Mouse (Mus musculus) adrenal gland, postnatal 36 days (tissue): ENCODE data around the gene Tmem50a. TPM values are rescaled to one million over a fixed set of nuclear protein-coding genes. Genes with fewer than 3 reads are reported as not detected.
A peak's percentile ranks its signal among the peaks of the same experiment; 100 is the strongest.

ENCODE experiments used
- DNase-seq, 2 experiments: peaks; one replicate each; pipeline ENCODE4 v3.0.0; 2021; ENCODE audit warnings: mixed read lengths in 1 of 2
- total RNA-seq, 2 experiments: library from RNA; stranded (reverse); gene quantifications; 2 replicates each; pipeline ENCODE4 v1.2.3; 2021

Gene Tmem50a
- total RNA-seq, 2 experiments from 2014 or later = 229 to 405 TPM

DNA sequence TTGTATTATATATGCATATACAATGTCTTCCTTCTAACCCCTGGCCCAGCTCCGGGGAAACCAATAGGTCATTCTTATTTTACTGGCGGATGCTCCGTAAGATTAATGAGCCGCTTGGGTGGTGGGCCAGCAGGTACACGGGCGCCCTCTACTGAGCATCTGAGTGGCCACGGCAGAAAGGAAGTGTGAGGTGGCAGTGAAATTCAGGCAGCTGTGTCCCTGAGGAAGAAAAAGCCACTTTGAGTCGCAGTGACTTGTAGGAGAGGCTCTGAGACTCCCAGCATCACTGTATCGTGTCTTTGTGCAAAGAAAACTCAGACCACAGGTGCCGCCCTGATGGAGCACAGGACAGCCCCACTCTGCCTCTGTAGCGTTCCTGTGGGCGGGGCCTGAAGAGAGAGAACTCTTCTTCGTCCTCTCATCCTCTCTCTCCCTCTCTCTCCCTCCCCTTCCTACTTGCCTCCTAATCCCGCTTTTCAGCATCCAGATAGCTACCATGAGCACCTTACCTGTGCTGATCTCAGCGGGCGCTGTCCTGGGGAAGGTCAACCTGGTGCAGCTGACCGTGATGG, 35.3 kb downstream of the Tmem50a start:
- DNase-seq = peak; percentile 72 to 84

DNA sequence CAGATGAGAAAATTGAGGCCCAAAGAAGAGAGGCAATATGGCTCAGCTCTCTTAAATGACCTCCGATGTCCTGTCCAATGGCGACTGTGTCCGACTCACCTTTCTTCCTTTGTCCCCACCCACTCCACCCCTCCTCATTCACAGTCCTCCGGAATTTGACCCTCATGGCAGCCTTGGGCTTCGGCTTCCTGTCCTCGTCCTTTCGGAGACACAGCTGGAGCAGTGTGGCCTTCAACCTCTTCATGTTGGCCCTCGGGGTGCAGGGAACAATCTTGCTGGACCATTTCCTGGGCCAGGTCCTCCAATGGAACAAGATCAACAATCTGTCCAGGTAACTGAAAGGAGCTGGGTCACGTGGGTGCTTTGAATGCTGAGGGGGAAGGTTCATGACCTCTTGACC, 38.7 kb downstream of the Tmem50a start:
- peak in 1 of 2 experiments; percentile 22 for DNase-seq

DNA sequence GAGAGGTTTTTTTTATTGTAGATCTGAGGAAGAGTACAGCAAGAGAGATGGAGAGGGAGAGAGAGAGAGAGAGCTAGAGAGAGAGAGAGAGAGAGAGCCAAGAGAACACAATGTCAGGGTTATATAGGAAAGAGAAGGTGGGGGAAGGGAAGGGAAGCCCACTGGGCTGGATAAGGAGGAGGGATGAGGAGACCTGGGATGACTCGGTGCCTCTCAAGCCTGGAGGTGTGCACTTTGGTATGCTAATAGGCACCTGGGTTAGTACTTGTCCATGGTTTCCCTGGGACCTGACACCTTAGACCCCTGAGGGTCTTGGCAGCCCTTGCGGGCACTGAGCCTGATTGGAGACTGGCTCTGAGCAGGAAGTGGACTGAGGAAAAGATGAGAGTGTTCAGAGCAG, 42.9 kb downstream of the Tmem50a start:
- no peak for DNase-seq

DNA sequence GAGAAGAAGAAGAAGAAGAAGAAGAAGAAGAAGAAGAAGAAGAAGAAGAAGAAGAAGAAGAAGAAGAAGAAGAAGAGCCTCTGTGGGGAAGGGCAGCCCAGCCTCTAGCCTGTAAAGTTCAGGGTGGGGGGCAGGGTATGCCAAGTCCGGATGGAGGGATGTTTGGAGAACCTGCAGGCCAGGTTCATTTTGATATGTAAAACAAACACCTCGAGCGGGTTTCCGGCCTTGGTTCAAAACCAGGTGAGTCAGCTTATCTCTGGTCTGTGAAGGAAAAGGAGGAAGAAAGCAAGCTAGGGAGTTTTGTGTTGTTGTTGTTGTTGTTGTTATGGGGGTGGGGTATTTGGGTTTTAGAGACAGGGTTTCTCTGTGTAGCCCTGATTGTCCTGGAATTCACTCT, 43.3 kb downstream of the Tmem50a start:
- no peak for DNase-seq

DNA sequence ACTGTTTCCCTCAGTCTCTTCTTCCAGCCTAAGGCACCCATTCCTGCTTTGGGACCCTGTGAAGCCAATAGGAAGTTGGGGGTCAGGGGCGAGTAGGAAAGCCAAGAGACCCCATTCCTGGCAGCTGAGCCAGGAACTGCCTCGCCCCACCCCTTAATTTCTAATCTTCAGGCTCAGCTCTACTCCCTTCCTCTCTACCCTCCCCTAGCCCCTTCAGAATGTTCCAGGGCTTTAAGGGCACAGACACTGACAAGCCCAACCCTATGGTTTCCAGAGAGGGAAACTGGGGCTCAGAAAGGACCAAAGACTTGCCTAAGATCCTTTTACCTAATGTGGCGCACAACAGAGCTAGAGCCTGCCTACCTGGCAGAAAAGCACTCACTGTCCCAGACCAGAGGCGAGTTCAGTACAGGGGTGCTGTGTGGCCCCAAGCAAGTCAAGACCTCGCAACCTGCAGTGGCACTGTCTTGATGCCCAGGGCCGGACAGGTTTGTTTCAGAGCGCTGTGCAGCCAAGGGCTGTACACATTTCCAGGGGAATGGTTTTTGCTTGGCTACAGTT, 44.9 kb downstream of the Tmem50a start:
- no peak for DNase-seq

DNA sequence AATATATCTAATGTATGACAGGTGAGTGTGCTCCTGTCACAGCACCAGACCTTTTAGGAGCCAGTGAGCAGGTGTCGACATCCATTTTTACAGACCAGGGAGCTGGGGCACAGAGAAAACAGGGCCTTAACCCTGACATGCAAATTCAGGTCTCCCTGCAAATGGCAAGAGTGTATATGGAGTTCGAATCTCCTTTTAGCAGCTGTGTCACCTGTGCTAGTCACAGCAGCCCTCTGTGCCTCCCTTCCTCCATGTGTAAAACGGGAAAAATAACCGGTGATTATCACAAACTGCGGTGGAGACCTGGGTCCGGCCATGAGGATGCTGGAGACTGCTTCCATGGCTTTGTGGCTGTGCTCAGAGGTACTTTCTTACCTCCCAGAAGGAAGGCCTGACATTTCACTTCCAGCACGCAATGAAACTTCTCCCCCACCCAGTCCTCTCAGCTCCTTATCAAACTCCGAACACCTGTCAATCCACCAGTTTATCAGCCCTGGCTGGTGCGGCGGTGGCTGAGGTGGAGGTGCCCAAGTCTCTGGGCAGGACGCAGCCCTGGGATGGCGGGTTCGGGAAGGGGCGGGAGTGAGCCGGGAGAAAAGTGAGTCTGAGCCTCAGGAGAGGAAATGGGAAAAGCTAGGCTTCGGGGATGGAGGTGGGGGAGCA, 45.6 kb downstream of the Tmem50a start:
- DNase-seq = no peak

DNA sequence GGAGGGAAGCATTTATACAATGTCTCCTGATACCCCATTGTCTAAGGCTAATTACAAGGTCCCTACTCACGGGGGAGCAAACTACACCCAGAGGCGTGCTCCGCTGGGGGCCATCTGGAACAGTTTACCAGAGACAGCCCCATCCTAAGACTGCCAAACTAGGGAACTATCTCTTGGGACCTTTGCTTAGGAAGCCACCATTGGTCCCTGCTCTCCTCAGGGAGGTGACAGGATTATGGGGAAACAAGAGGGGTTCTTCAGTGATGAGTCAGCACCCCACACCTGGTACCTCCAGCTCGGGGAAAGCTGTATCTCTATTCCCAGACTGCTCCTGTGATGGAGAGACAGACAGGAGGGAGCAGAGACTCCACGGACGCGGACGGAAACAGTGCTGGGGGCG, 46.3 kb downstream of the Tmem50a start:
- no peak for DNase-seq

DNA sequence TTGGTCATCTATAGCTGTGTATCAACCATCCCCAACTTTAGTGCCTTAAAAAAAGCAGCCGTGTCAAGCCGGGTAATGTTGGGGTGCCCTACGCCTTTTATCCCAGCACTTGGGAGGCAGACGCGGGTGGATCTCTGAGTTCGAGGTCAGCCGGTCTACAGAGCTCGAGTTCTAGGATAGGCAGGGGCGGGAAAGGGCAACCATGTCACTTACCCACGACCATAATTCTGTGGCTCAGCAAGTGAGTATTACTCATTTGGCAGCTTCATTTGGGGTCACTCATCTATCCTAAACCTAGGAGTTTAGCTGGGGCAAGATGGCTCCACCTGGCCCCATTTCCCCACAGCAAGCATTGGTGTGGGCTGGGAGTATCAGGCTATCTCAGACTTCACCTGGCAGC, 46.8 kb downstream of the Tmem50a start:
- DNase-seq = no peak

DNA sequence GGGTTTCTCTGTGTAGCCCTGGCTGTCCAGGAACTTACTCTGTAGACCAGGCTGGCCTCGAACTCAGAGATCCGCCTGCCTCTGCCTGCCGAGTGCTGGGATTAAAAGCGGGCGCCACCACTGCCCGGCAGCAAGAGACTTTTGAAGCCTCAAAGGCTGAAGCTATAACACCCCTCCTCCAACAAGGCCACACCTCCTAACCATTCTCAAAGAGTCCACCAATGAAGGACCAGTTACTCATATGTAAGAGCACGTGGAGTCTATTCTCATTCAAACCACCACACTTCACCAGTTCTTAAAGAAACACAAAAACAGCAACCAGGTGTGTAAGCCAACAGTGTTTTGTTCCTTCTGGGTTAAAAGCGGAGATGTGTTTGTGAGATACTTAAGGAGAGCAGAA, 47.2 kb downstream of the Tmem50a start:
- no peak for DNase-seq

DNA sequence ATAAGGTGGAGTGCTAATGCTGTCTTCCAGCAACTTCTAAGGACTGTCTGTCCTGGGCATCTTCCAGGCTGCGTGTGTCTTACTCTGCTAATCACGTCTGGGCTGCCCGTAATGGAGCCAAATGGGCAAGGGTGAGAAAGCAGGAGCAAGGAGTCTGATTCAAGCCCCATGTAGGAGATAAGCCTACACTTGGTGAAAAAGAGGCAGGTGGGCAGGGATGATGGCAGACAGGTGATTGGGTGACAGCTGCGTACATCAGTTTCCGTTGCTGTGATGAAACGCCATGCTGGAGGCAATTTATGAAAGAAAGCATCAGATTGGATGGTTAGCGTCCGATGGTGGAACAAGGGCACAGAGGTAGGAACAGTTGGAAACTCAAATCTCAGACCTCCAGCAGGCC, 47.6 kb downstream of the Tmem50a start:
- DNase-seq = no peak

DNA sequence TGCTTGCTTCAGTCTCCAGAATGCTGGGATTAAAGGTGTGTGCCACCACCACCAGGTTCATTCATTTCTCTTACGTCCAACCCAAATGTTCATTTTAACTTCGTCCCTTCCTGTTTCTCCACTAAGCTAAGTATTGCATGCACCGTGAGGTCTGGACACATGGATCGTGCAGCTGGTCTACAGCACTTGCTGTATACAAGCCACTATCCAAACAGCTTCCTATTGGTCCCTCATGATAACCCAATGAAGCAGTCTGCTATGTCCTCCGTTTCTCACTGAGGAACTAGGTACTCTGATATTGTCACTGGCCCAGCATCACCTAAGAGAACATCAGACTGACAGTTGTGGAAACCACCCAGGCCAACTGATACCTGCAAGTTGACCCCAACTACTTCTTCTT, 49.0 kb downstream of the Tmem50a start:
- no peak for DNase-seq

DNA sequence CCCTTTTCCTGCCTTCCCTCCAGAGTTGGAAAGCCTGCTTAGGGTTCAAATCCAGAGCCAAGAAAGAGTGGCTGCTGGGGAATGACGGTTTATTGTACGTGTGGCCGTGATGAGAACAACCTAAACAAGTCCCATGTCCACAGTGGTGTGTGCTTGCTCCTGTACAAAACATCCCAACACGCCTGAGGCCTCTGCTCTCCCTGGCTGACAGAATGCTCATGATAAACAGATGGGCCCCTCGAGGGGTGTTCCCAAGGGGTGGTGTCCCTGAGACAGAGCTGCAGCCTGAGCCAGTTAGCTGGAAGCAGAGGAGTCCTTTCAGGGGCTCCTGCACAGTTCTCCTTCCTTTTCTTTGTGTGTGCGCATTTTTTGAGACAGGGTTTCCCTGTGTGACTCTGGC, 49.5 kb downstream of the Tmem50a start:
- no peak for DNase-seq

DNA sequence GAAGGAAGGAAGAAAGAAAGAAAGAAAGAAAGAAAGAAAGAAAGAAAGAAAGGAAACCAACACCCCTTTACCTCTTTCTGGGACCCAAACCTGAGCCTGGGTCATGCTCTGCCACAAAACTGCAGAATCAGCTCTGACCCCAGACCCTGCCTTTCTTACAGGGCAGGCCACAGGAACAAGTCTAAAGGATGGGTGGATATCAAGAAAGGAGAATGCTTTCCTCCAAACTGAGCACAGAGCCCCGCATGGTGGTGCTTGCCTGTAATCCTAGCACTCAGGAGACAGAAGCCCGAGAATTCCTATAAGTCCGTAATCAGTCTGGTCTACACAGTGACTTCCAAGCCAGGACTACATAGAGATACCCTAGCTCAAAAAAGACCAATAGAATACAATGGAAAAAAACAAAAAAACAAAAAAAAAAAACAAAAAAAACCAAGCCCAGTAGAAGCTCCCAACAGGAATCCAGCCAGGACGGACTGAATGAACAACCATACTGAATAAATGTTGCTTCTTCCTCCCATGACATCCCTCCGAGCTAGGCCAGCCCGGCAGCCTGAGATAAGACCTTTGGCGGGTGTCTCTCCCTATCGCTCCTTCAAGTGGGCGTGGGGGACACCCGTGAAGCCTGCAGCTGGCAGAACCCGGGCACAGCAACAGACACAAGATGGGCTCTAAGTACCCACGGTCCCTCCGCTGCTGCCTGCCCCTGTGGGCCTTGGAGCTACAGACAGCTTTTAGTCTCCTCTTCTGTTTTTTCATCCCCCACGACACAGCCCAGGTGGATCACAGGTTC, 50.7 kb downstream of the Tmem50a start, which contains the start of gene Rhd:
Gene Rhd, plus strand, starts transcription at position 600 of the 793 bp plus-strand sequence.
- DNase-seq = no peak

DNA sequence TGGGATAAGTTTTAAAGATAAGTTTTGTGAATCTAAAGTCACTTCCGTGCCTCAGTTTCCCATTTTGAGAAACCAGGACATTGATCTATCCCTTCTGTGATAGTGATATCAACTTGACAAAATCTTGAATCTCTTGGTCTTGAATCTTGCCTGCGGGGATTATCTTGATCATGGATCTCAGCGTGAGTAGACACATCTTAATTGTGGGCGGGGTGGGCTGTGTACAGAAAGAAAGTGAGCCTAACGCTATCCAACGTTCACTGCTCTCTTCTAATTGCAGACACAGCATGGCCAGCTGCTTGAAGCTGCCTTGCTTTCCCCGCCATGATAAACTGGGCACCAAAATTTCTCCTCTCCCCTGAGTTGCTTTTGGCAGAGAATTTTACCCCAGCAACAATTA, 51.8 kb downstream of the Tmem50a start:
- no peak for DNase-seq

DNA sequence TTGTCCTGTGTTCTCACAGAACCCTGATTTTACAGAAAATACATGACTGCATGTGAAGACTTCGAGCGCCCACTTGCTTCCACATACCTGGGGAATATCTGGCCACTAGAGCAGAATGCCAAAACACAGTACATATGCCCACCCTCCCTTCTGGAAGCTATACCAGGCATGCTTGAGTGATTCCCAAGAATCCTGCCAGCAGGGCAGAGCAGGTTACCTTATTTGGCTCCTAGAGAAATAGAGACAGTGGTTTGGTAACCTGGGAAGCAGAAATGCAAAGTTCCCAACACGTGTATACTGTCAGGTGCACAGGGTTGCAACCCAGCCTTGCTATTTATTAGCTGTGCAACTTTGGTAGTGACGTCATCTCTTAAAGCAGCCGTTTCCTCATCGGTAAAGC, 52.9 kb downstream of the Tmem50a start:
- no peak for DNase-seq

DNA sequence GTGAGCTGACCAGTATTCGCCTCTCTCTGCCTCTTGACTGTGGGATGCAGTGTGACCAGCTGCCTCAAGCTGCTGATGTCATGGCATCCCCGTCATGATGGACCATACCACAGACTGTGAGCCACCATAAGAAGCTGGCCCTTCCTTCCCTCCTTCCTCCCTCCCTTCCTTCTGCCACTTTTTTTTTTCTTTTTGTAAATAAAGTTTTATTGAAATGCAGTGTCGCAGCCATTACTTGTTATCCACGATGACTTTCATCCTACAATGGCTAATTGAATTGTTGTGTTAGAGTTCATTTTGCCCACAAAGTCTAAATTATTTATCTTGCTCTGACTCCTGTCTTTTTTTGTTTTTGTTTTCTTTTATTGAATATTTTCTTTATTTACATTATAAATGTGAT, 56.3 kb downstream of the Tmem50a start:
- DNase-seq = no peak

DNA sequence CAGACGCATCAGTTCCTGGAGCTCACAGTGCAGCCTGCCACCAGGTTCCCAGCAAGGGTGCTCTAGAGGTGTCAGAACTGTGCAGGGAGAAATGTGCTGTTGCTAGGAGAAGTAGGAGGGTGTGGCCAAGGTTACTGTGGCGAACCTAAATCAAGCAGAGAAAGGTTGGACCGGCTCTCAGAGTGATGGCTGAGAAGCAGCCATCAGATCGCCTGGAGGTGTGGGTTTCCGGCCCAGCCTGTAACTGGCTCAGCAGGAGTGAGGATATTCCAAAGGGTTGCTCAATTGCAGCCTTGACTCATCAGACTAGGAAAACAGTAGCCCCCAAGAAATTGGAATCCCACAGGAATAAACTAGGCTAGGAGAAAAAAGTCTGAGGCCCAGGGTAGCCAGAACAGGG, 58.3 kb downstream of the Tmem50a start:
- no peak for DNase-seq

DNA sequence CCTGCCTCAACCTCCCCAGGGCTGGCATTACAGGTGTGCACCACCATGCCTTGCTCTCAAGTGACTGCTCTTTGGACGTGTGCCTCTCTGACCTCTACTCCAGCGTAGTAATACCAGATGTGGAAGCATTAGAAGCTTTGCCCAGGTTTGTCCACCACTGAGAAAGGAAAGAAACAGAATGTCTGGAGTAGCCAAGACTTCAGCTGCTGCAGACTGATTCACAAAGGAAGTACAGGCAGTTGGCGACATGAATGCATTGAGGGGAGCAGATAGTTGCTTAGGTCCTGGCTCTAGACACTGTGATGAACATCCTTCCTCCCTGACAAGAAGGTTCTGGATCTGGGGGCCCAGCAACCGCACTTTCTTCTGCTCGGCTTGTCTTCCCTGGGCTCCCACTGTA, 58.8 kb downstream of the Tmem50a start:
- DNase-seq = no peak

DNA sequence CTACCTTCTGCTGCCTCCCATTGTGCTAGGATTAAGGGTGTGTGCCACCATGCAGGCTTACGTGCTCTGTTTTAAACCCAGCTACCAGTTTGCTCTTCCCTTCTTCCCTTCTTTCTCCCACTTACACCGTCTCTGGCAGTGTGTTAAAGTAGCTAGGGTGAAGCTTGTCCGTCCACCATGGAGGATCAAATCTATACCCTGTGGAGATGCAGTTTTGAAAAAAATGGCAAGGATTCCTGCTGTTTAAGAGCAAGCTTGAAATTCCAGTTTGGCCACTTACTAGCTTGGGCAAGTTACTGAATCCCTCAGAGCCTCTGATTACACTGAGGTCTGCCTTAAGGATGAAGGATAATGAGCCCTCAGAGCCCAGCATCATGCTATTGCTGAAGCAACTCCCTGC, 59.5 kb downstream of the Tmem50a start:
- DNase-seq = no peak

DNA sequence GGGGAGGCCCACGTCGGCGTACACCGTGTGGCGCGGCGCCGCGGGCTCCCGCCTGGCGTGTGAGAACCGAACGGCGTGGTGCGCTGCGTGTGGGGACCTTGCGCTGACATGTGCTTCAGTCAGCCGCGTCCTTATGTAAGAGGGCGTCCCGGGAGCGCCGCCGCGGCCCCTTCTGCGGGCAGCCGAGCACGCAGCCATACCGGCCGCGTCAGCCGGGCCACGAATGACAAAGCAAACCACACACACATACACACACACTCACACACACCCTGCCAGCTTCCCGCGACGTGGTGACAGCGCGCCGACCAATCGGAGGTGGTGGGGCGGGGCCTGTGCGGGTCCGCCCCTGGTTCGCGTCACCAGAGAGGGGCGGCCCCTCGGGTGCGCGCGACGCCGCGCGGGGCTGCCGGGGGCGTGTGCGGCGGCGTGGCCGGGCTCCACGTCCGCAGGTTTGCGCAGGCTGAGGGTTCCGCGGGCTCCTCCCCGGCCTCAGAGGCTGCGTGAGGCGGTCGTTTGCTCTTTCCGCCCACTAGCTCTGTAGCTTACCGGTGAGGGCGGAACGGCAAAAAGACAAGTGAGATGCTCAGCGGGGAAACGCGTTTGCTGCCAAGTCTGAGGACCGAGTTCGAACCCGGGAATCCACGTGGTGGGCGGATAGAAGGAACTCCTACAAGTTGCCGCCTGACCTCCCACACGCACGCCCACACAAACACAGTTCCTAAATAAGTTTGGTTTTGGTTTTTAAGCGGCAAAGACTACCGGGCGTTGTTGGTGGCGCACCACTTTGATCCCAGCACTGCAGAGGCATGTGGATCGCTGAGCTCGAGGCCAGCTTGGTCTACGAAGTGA, 61.0 kb downstream of the Tmem50a start:
- DNase-seq = peak; percentile 95 to 96

DNA sequence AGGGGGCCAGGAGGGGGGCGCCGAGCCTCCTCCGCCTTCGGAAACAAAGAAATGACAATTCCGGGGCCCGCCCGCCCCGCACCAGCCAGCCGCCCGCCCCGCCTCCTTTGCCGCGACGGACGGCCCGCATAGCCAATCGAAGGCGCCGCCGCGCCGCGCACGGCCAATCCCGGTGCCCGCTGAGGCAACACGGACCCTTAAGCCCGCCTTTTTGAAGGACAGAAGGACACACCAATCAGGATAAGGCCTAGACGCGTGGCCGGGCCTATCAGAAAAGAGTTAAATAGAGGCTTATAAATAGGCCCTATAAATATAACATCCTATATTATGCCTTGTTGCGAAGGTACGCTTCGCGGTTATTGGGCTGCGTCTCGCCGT, 61.6 kb downstream of the Tmem50a start, which contains the start of gene Maco1:
Gene Maco1, minus strand, starts transcription at position 87 of the 378 bp plus-strand sequence.
- DNase-seq = peak; percentile 98 to 99
